Comparison of ENCODE assay signal across 8 mouse cellular contexts in genomic region chr19:5108271-5108575, GRCm38 (mm10). TPM values are rescaled to one million over a fixed set of nuclear protein-coding genes. Genes with fewer than 3 reads are reported as not detected.
DNase-seq lines count a peak whose midpoint lies in the region; ATAC-seq lines count a peak whose summit lies in the region.

No protein-coding gene starts in this region.

- DNase-seq in heart, adult 18-20 months: peak; percentile 44 to 47
- DNase-seq in heart, adult 11 months: no peak
- peak; percentile 74 for DNase-seq in adipocyte (ENCODE audit: low spot score)
- DNase-seq in kidney, adult 11 months: peak; percentile 63
- peak; percentile 76 for DNase-seq in lung, postnatal 10 days
- DNase-seq in thymus, postnatal 0 days (ENCODE audit: low spot score): no peak
- no peak for DNase-seq in spleen, adult 12 weeks (ENCODE audit: low spot score)

- no peak for ATAC-seq in cerebellum, adult (ENCODE audit: insufficient number of reproducible peaks, low FRiP score, low TSS enrichment)

RNA-seq across cellular contexts. Expression of gene Rab1b, which starts 1.4 kb away (rescaled TPM):
- 100 to 1,000 TPM; 190 to 204 TPM for total RNA-seq in heart, adult 18-20 months (2021)
- 246 and 252 TPM in 2 replicates for polyA plus RNA-seq in thymus, postnatal 0 days (2015; fragmentation: Nextera tagmentation; extraction: Ambion mirVana)

RNA-seq across cellular contexts. Expression of gene Cnih2, which starts 9.9 kb away (rescaled TPM):
- total RNA-seq in heart, adult 18-20 months (2021): under 1 TPM in 1 of 2 experiments, not detected in 1; 0.31 TPM
- 0.91 and 1.2 TPM in 2 replicates for polyA plus RNA-seq in thymus, postnatal 0 days (2015; fragmentation: Nextera tagmentation; extraction: Ambion mirVana)

RNA-seq across cellular contexts. Expression of gene Klc2, which starts 10.1 kb away (rescaled TPM):
- total RNA-seq in heart, adult 18-20 months (2021): 10 to 100 TPM; 48.9 to 54.0 TPM
- polyA plus RNA-seq in thymus, postnatal 0 days (2015; fragmentation: Nextera tagmentation; extraction: Ambion mirVana): 6.6 and 8.7 TPM in 2 replicates

RNA-seq across cellular contexts. Expression of gene Yif1a, which starts 19.9 kb away (rescaled TPM):
- 100 to 1,000 TPM in 1 of 2 experiments, 10 to 100 TPM in 1; 97.6 to 104 TPM for total RNA-seq in heart, adult 18-20 months (2021)
- polyA plus RNA-seq in thymus, postnatal 0 days (2015; fragmentation: Nextera tagmentation; extraction: Ambion mirVana): 65.9 and 75.7 TPM in 2 replicates

RNA-seq across cellular contexts. Expression of gene Tmem151a, which starts 22.9 kb away (rescaled TPM):
- total RNA-seq in heart, adult 18-20 months (2021): 1 to 10 TPM; 1.6 to 2.3 TPM
- polyA plus RNA-seq in thymus, postnatal 0 days (2015; fragmentation: Nextera tagmentation; extraction: Ambion mirVana): 0.32 and 0.33 TPM in 2 replicates

Comparison
In these comparisons a context has a peak if more than half of its experiments do, and no peak if none do; other contexts are left out.
1. DNase-seq: peak in heart, adult 18-20 months (2 of 2), adipocyte (single experiment), kidney, adult 11 months (single experiment) and lung, postnatal 10 days (single experiment); none in heart, adult 11 months (single experiment), thymus, postnatal 0 days (single experiment) and spleen, adult 12 weeks (single experiment).